Mouse (Mus musculus): ENCODE results near the gene Fam166a.

The Fam166a gene

DNA sequence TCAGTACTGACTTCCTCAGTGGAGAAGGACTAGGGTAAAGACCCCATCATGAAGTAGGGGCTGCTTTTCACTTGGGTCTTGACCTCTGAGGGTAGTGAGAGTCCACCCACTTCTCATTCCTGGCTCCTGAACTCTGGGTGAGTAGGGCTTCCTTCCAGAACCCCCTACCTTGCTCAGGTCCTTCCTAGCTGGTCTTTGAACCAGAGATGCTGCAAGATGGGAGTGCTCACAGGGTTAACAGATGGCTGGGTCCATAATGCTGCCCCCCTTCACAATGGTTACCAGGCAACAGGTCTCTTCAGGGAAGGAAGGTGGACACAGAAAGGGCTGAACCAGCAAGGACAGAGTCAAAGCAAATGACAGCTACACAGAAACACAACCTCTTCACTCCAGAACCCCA, at the start of gene Fam166a:
TSS of gene Fam166a (plus strand) at position 301 of the 400 bp plus-strand sequence.
- no peak for DNase-seq (ENCODE audit: low spot score)

DNA sequence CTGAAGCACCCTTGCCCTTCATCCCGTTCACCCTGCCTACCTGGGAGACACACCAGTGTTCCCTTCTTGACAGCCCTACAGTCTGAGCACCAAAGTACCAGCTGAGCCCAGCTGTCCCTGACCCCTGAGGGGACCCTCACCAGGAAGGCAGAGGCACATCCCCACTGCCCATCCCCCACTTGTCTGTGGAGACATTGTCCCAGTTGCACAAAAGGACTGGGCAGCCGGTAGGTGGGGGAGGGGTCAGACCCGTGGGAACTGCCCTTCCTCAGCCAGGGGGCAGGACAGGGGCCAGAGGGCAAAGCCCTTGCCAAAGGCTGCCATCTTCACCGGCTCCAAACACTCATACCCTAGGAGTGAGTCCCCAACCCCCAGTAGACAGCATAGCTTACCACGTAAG, 48.8 kb upstream of the Fam166a start:
- peak; percentile 30 for DNase-seq (ENCODE audit: low spot score)

DNA sequence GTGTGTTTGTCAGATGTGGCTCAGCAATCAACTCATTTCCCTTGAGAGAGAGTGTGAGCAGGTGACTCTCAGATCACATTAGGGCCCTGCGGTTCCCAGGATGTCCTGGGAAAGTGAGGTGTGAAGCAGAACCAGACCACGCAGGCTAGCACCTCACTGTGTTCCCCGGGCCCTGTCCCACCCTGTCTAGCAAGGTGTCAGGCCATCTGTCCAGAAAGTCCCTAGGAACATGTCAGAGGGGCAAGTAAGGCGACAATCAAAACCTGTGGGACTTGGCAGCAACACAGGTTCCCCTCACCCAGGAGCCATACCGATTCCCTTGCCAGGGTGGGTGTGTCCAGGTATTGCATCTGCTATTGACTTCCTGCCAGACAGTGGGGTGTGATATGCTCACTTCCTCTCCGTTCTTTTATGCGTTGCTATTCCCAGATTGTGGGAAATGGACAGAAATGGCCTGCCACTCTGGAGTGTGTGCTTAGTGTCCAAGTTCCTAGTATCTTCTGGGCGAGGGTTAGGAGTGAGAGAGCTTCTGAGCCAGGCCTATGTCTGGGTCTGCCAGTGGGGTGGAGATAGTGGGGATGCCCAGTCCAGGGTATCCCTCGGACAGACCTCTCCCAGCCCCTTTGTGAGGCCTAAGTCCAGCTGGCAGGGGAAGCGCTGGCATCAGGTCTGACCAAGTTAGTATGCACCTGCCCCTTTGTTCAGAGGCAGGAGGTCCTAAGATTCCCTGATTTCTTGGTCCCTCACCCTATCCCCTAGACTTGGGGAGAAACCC, 48.0 kb upstream of the Fam166a start:
- no peak for DNase-seq (ENCODE audit: low spot score)

GRCm38 (mm10) chr2:25171101-25171768, 47.3 kb upstream of the Fam166a start:
- peak; percentile 54 for DNase-seq (ENCODE audit: low spot score)

GRCm38 (mm10) chr2:25171769-25172153, 46.8 kb upstream of the Fam166a start:
- DNase-seq (ENCODE audit: low spot score), result no peak

GRCm38 (mm10) chr2:25172629-25173028, 45.9 kb upstream of the Fam166a start:
- peak; percentile 73 for DNase-seq (ENCODE audit: low spot score)

GRCm38 (mm10) chr2:25173821-25174220, 44.7 kb upstream of the Fam166a start:
- no peak for DNase-seq (ENCODE audit: low spot score)

- no peak for DNase-seq (ENCODE audit: low spot score)
These were observed 43.5 kb upstream of the Fam166a start for GRCm38 (mm10) chr2:25174866-25175689.

DNA sequence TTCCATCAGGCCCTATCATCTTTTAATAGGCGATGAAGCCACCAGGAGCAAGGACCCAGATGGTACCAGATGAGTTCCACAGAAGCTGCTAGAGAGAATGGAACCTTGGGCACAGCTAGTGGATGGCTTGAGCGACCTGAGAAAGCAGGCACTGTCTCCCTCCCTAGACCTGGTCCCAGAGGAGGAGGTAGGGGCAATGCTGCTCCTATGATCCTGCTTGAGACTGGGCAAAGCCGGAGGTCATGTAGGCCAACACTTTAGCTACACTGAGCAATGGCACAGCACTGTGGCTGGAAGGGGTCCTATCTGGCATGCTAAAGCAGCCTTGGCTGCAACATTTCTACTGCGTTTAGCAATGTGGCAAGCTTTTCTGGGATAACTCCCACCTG, 42.9 kb upstream of the Fam166a start:
- DNase-seq (ENCODE audit: low spot score), result no peak

GRCm38 (mm10) chr2:25176573-25176972, 42.0 kb upstream of the Fam166a start:
- DNase-seq (ENCODE audit: low spot score), result no peak

GRCm38 (mm10) chr2:25177076-25177475, 41.5 kb upstream of the Fam166a start:
- no peak for DNase-seq (ENCODE audit: low spot score)

- no peak for DNase-seq (ENCODE audit: low spot score)
These were observed 40.9 kb upstream of the Fam166a start for GRCm38 (mm10) chr2:25177685-25178084.

- no peak for DNase-seq (ENCODE audit: low spot score)
These were observed 40.1 kb upstream of the Fam166a start for GRCm38 (mm10) chr2:25178285-25178972.

DNA sequence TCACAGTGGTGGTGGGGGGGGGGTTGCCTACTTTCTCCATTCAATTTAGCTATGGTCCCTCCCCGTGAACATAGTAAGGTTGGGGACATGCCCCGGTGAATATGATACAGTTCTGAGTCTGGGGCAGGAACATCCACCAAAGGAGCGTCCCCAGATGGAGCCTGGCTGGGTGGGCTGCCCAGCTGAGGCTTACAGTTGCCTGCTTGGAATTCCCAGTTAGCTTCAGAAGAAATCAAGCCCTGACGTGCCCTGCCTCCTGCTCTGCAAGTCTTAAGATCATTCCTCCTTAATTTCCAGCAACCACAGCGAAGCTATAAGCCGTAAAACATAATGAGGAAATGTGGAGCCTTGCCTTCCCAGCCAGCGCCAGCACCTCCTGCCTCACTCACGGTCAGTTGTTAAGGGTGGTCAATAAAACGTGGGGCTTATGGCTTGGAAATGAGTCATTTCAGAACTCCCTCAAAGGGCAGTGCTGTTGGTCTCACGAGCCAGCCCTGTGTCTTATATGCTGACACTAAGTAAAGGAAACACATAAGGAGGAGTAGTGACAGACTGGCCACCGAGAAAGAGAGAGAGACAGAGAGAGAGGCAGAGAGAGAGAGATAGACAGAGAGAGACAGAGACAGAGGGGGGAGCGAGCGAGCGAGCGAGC, 38.9 kb upstream of the Fam166a start:
- DNase-seq (ENCODE audit: low spot score), result no peak

DNA sequence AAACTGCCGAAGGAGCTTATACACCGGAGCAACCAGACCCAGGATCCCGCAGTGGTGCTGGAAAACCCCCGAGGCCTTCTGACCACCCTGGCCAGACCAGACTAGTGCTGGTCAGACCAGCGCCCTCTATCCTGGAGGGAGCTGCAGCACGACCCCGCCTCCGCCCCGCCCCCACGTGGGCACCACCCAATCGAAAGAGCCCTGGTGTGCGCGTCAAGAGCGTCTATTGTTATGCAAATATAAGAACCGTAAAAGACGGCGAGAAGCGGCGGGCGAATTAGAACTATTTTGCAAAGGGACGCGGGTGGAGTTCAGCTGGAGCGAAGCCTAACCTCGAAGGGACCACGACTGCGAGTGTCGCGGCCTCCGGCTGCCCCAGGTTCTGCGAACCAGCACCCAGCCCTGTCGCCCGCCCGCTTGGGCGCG, 38.1 kb upstream of the Fam166a start, which contains the start of gene Nrarp:
TSS of gene Nrarp (plus strand) at position 281 of the 426 bp plus-strand sequence.
- DNase-seq (ENCODE audit: low spot score), result no peak

- DNase-seq (ENCODE audit: low spot score), result no peak
These were observed 37.3 kb upstream of the Fam166a start for GRCm38 (mm10) chr2:25180973-25181890.

DNA sequence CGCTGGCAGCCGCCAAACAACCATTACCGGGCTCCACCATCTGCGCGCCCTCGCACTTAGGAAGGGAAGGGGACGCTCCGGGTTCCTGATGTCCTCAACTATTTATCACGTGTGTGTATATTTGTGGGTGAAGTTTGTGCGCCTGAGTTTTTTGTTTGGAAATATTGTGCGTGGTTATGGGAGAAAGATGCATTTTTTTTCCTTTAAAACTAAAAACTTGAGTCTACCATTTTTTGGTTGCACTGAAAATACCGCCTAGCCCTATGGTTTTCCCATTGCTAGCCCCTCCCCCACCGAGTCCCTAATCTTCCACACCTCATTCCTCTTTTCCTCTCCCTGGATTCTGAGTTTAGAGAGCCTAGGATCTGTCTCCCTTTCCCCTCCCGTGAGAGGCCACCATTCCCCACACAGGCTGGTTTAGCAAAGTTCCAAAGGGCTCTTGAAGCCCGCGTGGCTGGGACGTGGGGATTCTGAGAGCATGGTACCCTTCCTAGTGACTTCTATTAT, 36.6 kb upstream of the Fam166a start:
- no peak for DNase-seq (ENCODE audit: low spot score)

- no peak for DNase-seq (ENCODE audit: low spot score)
These were observed 35.9 kb upstream of the Fam166a start for GRCm38 (mm10) chr2:25182664-25183063.

GRCm38 (mm10) chr2:25183336-25183735, 35.2 kb upstream of the Fam166a start:
- no peak for DNase-seq (ENCODE audit: low spot score)

GRCm38 (mm10) chr2:25184496-25184895, 34.0 kb upstream of the Fam166a start:
- no peak for DNase-seq (ENCODE audit: low spot score)

Measured in adipocyte (in vitro differentiated cells).